Mouse (Mus musculus) midbrain, embryonic 15.5 days (tissue): ENCODE data around the gene Hba-a2. TPM values are rescaled to one million over a fixed set of nuclear protein-coding genes. Genes with fewer than 3 reads are reported as not detected.

Experiments used
- ATAC-seq: fragments of 200-750 bp; cut with Nextera tagmentation; replicated peaks from 2 replicates; pipeline ENCODE4 v1.8.0; 2017; ENCODE audit warnings: moderate TSS enrichment
- H3K27ac ChIP-seq: fragments of 300-500 bp; sonication (generic); 2 replicates; pipeline ENCODE4 v1.5.1; 2015; ENCODE audit warnings: mild to moderate bottlenecking, inconsistent platforms
- H3K27me3 ChIP-seq: fragments of 300-500 bp; sonication (generic); replicated peaks from 2 replicates; pipeline ENCODE4 v1.6.1; 2015; ENCODE audit warnings: inconsistent platforms
- H3K36me3 ChIP-seq: fragments of 300-500 bp; sonication (generic); replicated peaks from 2 replicates; pipeline ENCODE4 v1.6.1; 2015; ENCODE audit warnings: inconsistent platforms
- H3K4me1 ChIP-seq: fragments of 300-500 bp; sonication (generic); 2 replicates; pipeline ENCODE4 v1.6.1; 2015; ENCODE audit warnings: inconsistent platforms
- H3K4me2 ChIP-seq: fragments of 300-500 bp; sonication (generic); 2 replicates; pipeline ENCODE4 v1.6.1; 2015; ENCODE audit warnings: inconsistent platforms, mild to moderate bottlenecking, moderate library complexity
- H3K4me3 ChIP-seq: fragments of 300-500 bp; sonication (generic); 2 replicates; pipeline ENCODE4 v1.5.1; 2015; ENCODE audit warnings: mild to moderate bottlenecking, inconsistent platforms
- H3K9ac ChIP-seq: fragments of 300-500 bp; sonication (generic); 2 replicates; pipeline ENCODE4 v1.6.1; 2015; ENCODE audit warnings: mild to moderate bottlenecking, inconsistent platforms
- H3K9me3 ChIP-seq: fragments of 300-500 bp; sonication (generic); 2 replicates; pipeline ENCODE4 v1.6.1; 2016; ENCODE audit warnings: inconsistent platforms
- WGBS: fragments of 180-500 bp; shearing (Covaris S2); methylation state at CpG from one replicate; pipeline ENCODE4 v1.1.7; 2015; ENCODE audit warnings: mixed read lengths; 5-methylcytosine and 5-hydroxymethylcytosine counted together
- polyA plus RNA-seq: library from polyadenylated mRNA; unstranded; fragments of >200 nt; fragmentation: Nextera tagmentation; extraction: Ambion mirVana; gene quantifications from 2 replicates; pipeline ENCODE4 v1.2.1, GENCODE M21; 2015

Hba-a2 gene
- polyA plus RNA-seq, 1 experiment from 2014 or later = 6,359 TPM

DNA sequence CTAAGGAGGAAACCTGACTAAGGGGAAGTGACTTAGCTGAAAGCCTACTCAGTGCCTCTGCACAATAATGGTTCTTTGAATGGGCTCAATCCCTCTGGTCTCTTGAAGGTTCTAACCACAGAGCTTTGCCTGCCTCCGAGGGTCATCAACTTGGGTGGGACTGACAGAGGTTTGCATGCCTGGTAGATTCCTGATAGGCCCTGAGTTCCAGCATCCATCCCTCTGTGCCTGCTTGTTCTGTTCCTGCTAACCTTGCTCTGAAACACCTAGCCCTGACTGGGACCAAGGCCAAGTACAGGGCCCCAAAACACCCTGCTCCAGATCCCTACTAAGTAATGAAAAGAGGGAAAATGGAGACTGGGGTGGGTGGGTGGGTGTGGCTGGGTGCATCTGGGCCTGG is 7.2 kb downstream of the Hba-a2 start:
- H3K4me2 ChIP-seq = no peak overlapping the region
- H3K27ac ChIP-seq = no peak overlapping the region
- H3K36me3 ChIP-seq = no peaks in the 10 kb centered on the region
- no peaks in the 10 kb centered on the region; the same call in 1 of the 2 replicates for H3K4me1 ChIP-seq
- no peak for ATAC-seq
- no peaks in the 10 kb centered on the region for H3K9me3 ChIP-seq
- H3K4me3 ChIP-seq = no peak overlapping the region
- no peak overlapping the region for H3K9ac ChIP-seq
- WGBS = 89% methylated on average over 1 of the region's 1 CpGs
- no peaks in the 10 kb centered on the region for H3K27me3 ChIP-seq

- no peaks in the 10 kb centered on the region; the same call in 1 of the 2 replicates for H3K4me1 ChIP-seq
- no peak overlapping the region for H3K27ac ChIP-seq
- 67% methylated on average over 1 of the region's 1 CpGs for WGBS
- H3K27me3 ChIP-seq = no peaks in the 10 kb centered on the region
- no peak overlapping the region for H3K9ac ChIP-seq
- no peak for ATAC-seq
- H3K4me2 ChIP-seq = no peak overlapping the region
- no peaks in the 10 kb centered on the region for H3K36me3 ChIP-seq
- H3K4me3 ChIP-seq = no peak overlapping the region
- H3K9me3 ChIP-seq = no peaks in the 10 kb centered on the region
Observed at GRCm38 (mm10) chr11:32307006-32307405, 10.7 kb downstream of the Hba-a2 start.

DNA sequence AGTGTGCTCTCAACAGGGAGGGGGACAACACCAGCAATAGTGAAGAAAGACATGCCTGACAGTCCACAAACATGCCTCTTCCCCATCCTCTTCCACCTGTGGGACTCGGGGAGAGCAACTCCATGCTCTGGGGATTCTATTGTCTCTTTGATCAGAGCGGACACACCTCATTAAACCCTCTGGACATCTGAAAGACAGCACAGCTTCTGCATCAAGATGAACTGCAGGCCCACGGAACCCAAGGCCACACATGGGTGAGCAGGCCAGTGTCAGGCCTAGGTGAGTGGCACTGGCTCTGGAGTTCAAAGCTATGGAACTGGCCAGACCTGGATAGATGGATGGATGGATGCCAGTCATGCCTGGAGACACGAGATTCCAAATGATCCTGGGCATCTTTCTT is 13.2 kb downstream of the Hba-a2 start:
- Histone ChIP-seq H3K4me2 (no peak overlapping the region), H3K9ac (no peak overlapping the region), H3K4me1 (no peaks in the 10 kb centered on the region), H3K36me3 (no peaks in the 10 kb centered on the region), H3K27ac (no peak overlapping the region), H3K27me3 (no peaks in the 10 kb centered on the region), H3K4me3 (no peak overlapping the region), H3K9me3 (no peaks in the 10 kb centered on the region)
- WGBS = 27% methylated on average over 4 of the region's 4 CpGs
- no peak for ATAC-seq

- no peak overlapping the region for H3K9ac ChIP-seq
- H3K27me3 ChIP-seq = no peaks in the 10 kb centered on the region
- H3K4me1 ChIP-seq = no peaks in the 10 kb centered on the region
- 73% methylated on average over 3 of the region's 3 CpGs for WGBS
- no peaks in the 10 kb centered on the region for H3K9me3 ChIP-seq
- H3K36me3 ChIP-seq = no peaks in the 10 kb centered on the region
- no peak for ATAC-seq
- no peak overlapping the region for H3K4me3 ChIP-seq
- no peak overlapping the region for H3K27ac ChIP-seq
- H3K4me2 ChIP-seq = no peak overlapping the region
Observed at GRCm38 (mm10) chr11:32309928-32310327, 13.6 kb downstream of the Hba-a2 start.

- no peaks in the 10 kb centered on the region for H3K27me3 ChIP-seq
- no peak overlapping the region for H3K9ac ChIP-seq
- no peaks in the 10 kb centered on the region for H3K9me3 ChIP-seq
- no peak overlapping the region for H3K4me3 ChIP-seq
- no peak overlapping the region for H3K4me2 ChIP-seq
- no peak for ATAC-seq
- H3K36me3 ChIP-seq = no peaks in the 10 kb centered on the region
- WGBS = 90% methylated on average over 3 of the region's 3 CpGs
- H3K27ac ChIP-seq = no peak overlapping the region
- H3K4me1 ChIP-seq = no peaks in the 10 kb centered on the region
Observed at GRCm38 (mm10) chr11:32316009-32316408, 19.7 kb downstream of the Hba-a2 start.

DNA sequence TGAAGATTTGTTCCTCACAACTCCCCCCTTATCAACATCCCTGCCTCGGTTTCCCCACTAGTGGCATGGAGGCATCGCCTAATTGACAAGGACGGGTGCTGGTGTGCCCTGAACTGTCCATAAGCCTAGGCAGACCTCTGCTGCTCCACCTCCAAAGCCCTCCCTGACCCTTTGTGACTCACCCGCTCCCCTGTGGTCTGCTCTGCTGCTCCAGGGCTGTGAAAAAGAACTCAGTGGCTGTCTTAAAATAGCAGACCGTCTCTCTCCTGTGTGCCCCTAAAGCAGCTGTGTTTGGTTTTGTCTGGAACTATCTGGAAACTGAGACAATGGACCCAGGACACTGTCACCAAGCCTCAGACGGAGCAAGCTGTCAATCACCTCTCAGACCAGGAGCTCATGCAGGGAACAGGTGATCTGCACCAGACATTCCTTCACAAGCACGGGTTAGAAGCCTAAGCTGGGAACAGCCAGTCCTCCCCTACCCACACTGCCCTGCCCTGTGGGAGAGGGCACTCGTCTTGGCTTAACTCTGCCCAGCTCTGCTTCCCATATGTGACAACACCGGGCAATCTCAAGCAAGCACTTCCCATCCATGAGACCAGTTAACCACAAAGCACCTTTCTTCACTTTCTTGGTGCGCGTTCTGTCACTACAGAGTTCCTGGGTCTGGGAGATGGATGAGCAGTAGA is 24.4 kb downstream of the Hba-a2 start:
- no peak for ATAC-seq
- Histone ChIP-seq H3K36me3 (no peaks in the 10 kb centered on the region), H3K4me3 (no peak overlapping the region), H3K9ac (no peak overlapping the region), H3K4me2 (no peak overlapping the region), H3K4me1 (0 out of 2 replicates have a peak, but pooled peaks cover 3% of the 10 kb centered on the region), H3K9me3 (no peaks in the 10 kb centered on the region), H3K27me3 (no peaks in the 10 kb centered on the region; the same call in 1 of the 2 replicates), H3K27ac (no peak overlapping the region)
- WGBS = 69% methylated on average over 11 of the region's 11 CpGs

GRCm38 (mm10) chr11:32321196-32321565 is 24.9 kb downstream of the Hba-a2 start:
- Histone ChIP-seq H3K4me2 (no peak overlapping the region), H3K27ac (no peak overlapping the region), H3K4me1 (0 out of 2 replicates have a peak, but pooled peaks cover 3% of the 10 kb centered on the region), H3K36me3 (no peaks in the 10 kb centered on the region), H3K9me3 (no peaks in the 10 kb centered on the region), H3K27me3 (no peaks in the 10 kb centered on the region; the same call in 1 of the 2 replicates), H3K4me3 (no peak overlapping the region), H3K9ac (no peak overlapping the region)
- no peak for ATAC-seq
- WGBS = 40% methylated on average over 8 of the region's 8 CpGs

- H3K4me1 ChIP-seq = 0 out of 2 replicates have a peak, but pooled peaks cover 3% of the 10 kb centered on the region
- no peak overlapping the region for H3K27ac ChIP-seq
- no peak overlapping the region for H3K4me3 ChIP-seq
- H3K27me3 ChIP-seq = no peaks in the 10 kb centered on the region; the same call in 1 of the 2 replicates
- H3K36me3 ChIP-seq = no peaks in the 10 kb centered on the region
- ATAC-seq = peak; percentile 85
- peak overlapping the region; percentile 34; the same call in 1 of the 2 replicates for H3K4me2 ChIP-seq
- 14% methylated on average over 15 of the region's 15 CpGs for WGBS
- H3K9me3 ChIP-seq = no peaks in the 10 kb centered on the region
- no peak overlapping the region for H3K9ac ChIP-seq
Observed at GRCm38 (mm10) chr11:32324609-32325008, 28.3 kb downstream of the Hba-a2 start.

DNA sequence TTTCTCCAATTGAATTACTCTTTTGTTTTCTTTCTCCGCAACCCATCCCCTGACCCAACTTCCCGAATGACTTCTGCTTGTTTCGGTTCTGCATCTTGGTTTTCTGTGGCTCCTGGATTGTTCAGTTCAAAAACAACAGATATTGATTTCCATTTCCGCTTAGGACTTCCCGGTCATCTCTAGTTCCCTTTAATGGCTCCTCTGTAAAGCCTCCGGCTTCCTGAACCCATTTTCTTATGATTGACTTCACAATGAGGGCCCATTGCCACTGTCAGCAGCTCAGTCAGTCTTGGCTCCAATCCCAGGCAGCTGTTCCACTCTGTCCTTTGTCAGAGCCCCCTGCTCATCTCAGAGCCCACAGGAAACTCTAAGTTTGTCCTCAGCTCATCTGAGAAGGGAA is 34.8 kb downstream of the Hba-a2 start:
- no peak overlapping the region for H3K27ac ChIP-seq
- 0 out of 2 replicates have a peak, but pooled peaks cover 3% of the 10 kb centered on the region for H3K4me1 ChIP-seq
- H3K9ac ChIP-seq = no peak overlapping the region
- no peak overlapping the region for H3K4me2 ChIP-seq
- H3K4me3 ChIP-seq = no peak overlapping the region
- WGBS = 50% methylated on average over 6 of the region's 6 CpGs
- H3K27me3 ChIP-seq = no peaks in the 10 kb centered on the region
- H3K36me3 ChIP-seq = no peaks in the 10 kb centered on the region
- ATAC-seq = no peak
- no peaks in the 10 kb centered on the region for H3K9me3 ChIP-seq

GRCm38 (mm10) chr11:32331861-32332260 is 35.6 kb downstream of the Hba-a2 start:
- H3K4me2 ChIP-seq = no peak overlapping the region
- WGBS = 68% methylated on average over 5 of the region's 5 CpGs
- 0 out of 2 replicates have a peak, but pooled peaks cover 3% of the 10 kb centered on the region for H3K4me1 ChIP-seq
- ATAC-seq = no peak
- no peaks in the 10 kb centered on the region for H3K9me3 ChIP-seq
- H3K36me3 ChIP-seq = no peaks in the 10 kb centered on the region
- H3K9ac ChIP-seq = no peak overlapping the region
- no peaks in the 10 kb centered on the region for H3K27me3 ChIP-seq
- no peak overlapping the region for H3K27ac ChIP-seq
- no peak overlapping the region for H3K4me3 ChIP-seq

GRCm38 (mm10) chr11:32333235-32333634 is 36.9 kb downstream of the Hba-a2 start:
- H3K9me3 ChIP-seq = no peaks in the 10 kb centered on the region
- 86% methylated on average over 2 of the region's 2 CpGs for WGBS
- ATAC-seq = no peak
- H3K4me1 ChIP-seq = 0 out of 2 replicates have a peak, but pooled peaks cover 3% of the 10 kb centered on the region
- H3K27ac ChIP-seq = no peak overlapping the region
- H3K9ac ChIP-seq = no peak overlapping the region
- H3K36me3 ChIP-seq = no peaks in the 10 kb centered on the region
- no peak overlapping the region for H3K4me2 ChIP-seq
- H3K27me3 ChIP-seq = no peaks in the 10 kb centered on the region
- no peak overlapping the region for H3K4me3 ChIP-seq

GRCm38 (mm10) chr11:32336435-32336907 is 40.2 kb downstream of the Hba-a2 start:
- ATAC-seq = no peak
- WGBS = 85% methylated on average over 6 of the region's 6 CpGs

DNA sequence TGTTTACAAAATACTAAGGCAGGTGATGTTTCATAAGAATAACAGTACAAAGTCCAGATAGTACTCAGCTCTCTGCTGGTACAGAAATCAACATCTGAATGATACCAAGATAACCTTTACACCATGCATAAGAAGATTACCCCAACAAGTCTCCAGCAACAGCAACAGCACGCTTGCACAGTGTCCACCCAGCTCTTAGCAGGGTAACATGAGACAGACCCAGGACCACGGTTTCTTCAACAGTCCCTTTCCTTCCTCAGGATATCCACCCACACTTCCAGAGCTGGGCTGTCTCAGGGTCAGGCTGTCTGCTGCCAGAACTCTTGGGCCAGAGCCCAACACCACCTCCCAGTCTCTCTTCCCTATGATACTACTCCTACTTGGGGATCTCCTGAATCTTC is 42.8 kb downstream of the Hba-a2 start:
- WGBS = 76% methylated on average over 2 of the region's 2 CpGs
- no peaks in the 10 kb centered on the region for H3K27me3 ChIP-seq
- no peak overlapping the region for H3K4me2 ChIP-seq
- H3K9me3 ChIP-seq = no peaks in the 10 kb centered on the region
- ATAC-seq = no peak
- H3K9ac ChIP-seq = no peak overlapping the region
- H3K27ac ChIP-seq = no peak overlapping the region
- H3K4me1 ChIP-seq = no peaks in the 10 kb centered on the region
- no peak overlapping the region for H3K4me3 ChIP-seq
- H3K36me3 ChIP-seq = no peaks in the 10 kb centered on the region

More at GRCm38 (mm10) chr11:32336435-32336907, 40.2 kb downstream of the Hba-a2 start:
- no peak overlapping the region for H3K9ac ChIP-seq
- no peaks in the 10 kb centered on the region for H3K27me3 ChIP-seq
- H3K4me3 ChIP-seq = no peak overlapping the region
- H3K36me3 ChIP-seq = no peaks in the 10 kb centered on the region
- no peak overlapping the region for H3K4me2 ChIP-seq
- H3K9me3 ChIP-seq = no peaks in the 10 kb centered on the region
- H3K4me1 ChIP-seq = no peaks in the 10 kb centered on the region
- H3K27ac ChIP-seq = no peak overlapping the region
